ENCODE assay signal across 16 mouse cellular contexts in genomic region chr2:21976831-21977230, GRCm38 (mm10).
"Had no signal": no experiment of that assay in that cellular context is flagged by ENCODE, and none has a peak within 500 bp of the region (broad histone marks: within the 10 kb centered on the region; RNA-seq: fewer than 3 reads in every experiment).

No protein-coding gene starts in this region.

- H3K4me1 ChIP-seq: lung, embryonic 15.5 days; midbrain, embryonic 15.5 days; neural tube, embryonic 12.5 days; stomach, embryonic 15.5 days had no signal

- ATAC-seq: lung, postnatal 0 days; midbrain, embryonic 13.5 days; midbrain, embryonic 15.5 days had no signal

- DNase-seq: lung, postnatal 14 days; lung, postnatal 36 days; right cerebral cortex, postnatal 14 days; thymus, adult 2 months; thymus, postnatal 25 days; thymus, postnatal 4 days had no signal

- H3K36me3 ChIP-seq: lung, embryonic 15.5 days; midbrain, embryonic 13.5 days; midbrain, embryonic 15.5 days; neural tube, embryonic 12.5 days; stomach, embryonic 15.5 days had no signal

- H3K9ac ChIP-seq: lung, embryonic 15.5 days; midbrain, embryonic 13.5 days; midbrain, embryonic 15.5 days; neural tube, embryonic 12.5 days; stomach, embryonic 15.5 days had no signal

- H3K4me2 ChIP-seq: lung, embryonic 15.5 days; midbrain, embryonic 11.5 days; midbrain, embryonic 13.5 days; midbrain, embryonic 15.5 days; neural tube, embryonic 12.5 days; stomach, embryonic 15.5 days had no signal

- H3K9me3 ChIP-seq: lung, embryonic 15.5 days; megakaryocyte, embryonic 14.5 days; midbrain, embryonic 13.5 days; midbrain, embryonic 15.5 days; neural tube, embryonic 12.5 days; stomach, embryonic 15.5 days had no signal

- H3K27ac ChIP-seq: lung, embryonic 15.5 days; macrophage; midbrain, embryonic 13.5 days; midbrain, embryonic 15.5 days; neural tube, embryonic 12.5 days; stomach, embryonic 15.5 days; stomach, postnatal 0 days had no signal

- H3K4me3 ChIP-seq: lung, embryonic 15.5 days; megakaryocyte, embryonic 14.5 days; midbrain, embryonic 13.5 days; midbrain, embryonic 15.5 days; neural tube, embryonic 12.5 days; stomach, embryonic 15.5 days had no signal

- H3K27me3 ChIP-seq: lung, embryonic 15.5 days; megakaryocyte, embryonic 14.5 days; midbrain, embryonic 13.5 days; midbrain, embryonic 15.5 days; neural tube, embryonic 12.5 days; stomach, embryonic 15.5 days had no signal
